Mouse (Mus musculus) 3134 (cell line): ENCODE measurements around the gene Prkaca.
"Not testable (repeated sequence)": the region's sequence is repeated elsewhere in the genome, so short reads cannot be mapped to it uniquely, and the experiment has no call there.

Experiments
- DNase-seq: peaks from one replicate; pipeline ENCODE4 v3.0.0-alpha.2; 2011; ENCODE audit warnings: low spot score; ENCODE audit not compliant: insufficient read length; ENCODE audit errors: extremely low read depth

Prkaca gene

DNA sequence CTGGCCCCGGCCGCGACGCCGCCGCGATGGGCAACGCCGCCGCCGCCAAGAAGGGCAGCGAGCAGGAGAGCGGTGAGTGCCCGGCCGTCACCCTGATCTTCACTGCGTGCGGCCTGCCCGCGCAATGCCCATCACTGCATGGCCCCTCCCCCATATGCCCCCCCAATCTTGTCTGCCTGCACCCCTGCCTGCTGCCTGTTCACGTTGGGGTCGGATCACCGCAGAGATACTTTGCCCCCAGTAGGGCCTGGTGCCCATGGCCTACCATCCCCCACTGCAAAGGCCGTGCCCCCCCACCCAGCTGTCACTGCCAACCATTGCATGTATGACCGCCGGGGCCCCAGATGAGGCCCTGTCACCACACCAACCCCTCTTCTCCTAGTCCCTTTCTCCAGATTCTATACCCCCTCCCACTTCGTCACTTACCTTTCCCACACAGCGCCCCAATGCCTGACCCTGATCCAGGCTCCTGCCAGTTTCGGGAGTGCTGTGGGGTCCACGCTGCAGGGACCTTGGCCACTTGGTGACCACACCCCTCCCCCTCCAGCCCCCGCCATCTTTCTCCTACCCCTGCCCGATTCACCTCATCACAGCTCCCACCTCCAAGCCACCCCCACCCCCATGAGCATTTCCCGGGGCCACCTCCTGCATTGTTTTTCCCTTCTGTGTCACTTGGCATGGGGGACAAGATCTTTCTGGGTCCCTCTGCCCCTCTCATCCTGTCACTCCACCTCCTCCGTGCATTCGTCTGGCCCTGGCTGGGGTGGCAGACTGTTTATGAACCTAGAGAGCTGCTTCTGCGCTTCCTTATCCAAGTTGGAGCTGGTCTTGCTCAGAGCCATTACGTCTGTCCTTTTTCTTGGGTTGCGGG is 603 bp downstream of the Prkaca start:
- peak; percentile 43 for DNase-seq

DNA sequence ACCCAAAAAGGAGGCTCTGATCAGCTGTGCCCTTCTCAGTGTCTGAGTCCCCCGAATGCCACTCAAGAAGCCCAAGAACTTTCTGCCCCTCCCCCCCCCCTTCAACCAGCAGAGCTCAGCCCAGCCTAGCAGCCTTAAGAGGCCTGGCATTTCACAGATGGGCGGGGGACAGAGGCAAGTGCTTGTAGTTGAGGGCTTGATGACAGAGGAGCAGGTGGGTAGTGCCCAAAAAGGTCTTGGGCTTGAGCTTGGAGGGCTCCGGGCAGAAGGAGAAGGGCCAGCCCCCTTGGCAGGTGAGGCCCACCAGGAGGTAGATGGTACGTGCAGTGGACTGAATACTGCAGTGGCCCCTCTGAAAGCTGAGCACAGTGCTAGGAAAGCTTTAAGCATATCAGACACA is 1.7 kb downstream of the Prkaca start:
- DNase-seq, result no peak

DNA sequence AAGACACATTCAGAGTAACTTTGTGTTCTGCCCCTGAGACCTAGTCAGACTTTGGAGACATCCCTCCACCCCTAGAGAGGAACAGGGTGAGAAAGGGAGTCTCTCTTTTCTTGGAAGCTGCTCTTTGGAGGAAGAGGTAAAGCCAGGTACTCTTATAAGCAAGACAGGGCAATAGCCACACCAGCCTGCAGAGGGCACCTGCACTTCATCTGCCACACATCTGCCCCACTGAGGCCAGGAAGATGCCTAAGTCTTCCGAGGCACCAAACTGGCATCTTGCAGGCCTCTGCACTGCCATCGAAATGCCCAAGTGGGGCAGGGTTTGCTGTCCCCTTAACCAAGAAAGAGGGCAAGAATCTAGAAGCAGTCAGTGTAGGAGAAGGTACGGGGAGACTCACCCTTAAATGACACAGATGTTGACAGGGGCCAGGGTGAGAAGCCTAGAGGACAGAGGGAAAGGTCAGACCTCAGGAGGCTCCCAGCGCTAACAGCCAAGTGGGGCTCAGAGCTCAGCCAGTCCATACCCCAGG is 3.4 kb downstream of the Prkaca start:
- no peak for DNase-seq

DNA sequence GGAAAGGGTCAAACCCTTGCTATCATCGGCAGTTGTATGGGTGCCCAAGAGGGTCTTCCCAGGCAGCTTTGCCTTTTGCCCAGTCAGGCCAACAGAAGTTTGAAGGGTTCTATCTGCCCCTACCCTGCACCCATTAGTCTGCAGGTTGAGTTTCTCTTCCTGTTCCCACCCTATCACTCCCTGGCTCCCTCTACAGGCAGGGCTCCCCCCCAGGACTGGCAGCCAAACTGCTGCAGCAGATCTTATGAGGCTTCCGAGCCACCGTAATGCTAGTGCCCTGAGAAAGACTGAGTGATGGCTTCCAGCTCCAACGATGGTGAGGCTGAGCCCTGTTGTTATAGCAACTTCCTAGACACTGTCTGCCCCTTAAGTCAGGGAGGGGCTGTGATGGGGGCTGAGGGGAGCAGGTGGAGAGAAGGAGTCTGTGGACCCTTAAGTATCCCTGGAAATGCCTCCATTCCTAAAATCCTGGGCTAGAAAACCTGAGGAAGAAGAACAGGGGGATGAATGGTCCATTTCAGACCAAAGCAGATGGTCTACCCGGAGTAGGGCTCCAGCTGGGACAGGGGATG is 4.1 kb downstream of the Prkaca start:
- no peak for DNase-seq

DNA sequence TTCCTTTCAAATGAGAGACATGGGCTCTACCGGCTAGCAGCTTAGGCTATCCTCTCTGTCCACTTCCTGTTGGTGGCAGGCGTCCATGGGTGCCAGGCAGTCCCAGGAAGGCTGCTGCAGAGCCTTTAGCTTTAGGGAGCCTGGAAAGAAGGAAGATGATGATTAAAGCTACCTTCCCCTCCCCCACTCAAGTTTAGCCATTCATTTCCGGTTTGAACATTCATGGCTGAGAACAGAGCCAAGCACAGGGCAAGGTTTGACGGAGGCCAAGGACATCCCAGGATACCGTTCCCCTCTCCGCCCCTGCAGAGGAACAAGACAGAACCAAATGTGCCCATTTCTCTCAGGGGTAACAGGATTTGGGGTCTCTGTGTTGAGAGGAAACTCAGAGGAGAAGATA is 4.9 kb downstream of the Prkaca start:
- DNase-seq, result no peak

DNA sequence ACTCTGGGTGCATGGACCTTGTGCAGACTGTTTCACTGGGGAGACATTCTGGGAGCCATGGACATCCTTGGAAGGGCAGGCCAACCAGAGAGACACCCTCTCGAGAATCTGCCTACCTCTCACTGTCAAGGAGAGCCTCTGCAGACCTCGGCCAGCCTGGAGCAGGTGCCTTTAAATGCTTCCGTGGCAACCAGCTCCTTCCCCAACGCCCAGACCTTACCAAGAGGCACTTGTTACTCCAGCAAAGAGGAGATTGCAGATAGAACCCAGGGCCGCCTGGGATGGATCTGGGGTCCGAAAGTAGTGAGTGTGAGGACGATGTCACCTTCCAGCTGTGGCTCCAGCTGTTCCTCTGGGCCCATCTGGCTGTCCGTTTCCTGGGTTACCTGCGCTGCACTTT is 5.4 kb downstream of the Prkaca start:
- no peak for DNase-seq

DNA sequence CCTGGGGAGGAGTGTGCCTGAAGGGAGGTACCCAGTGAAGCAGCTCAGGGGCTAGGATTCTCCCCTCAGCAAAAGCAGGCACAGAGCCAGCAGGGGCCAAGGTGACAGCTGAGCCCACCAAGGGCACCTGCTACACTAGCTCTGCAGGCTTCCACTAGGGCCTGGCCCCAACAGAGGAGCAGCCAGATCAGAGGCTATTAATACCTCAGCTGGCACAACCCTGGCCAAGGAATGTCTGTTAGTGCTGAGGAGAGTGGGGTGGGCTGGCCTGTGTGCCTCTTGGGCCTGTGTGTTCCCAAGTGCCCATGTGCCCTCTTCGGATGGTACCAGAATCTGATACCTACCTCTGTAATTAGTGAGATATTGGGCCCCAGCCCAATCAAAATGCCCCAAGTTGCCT is 7.5 kb downstream of the Prkaca start:
- DNase-seq, result no peak

GRCm38 (mm10) chr8:83980845-83981244 is 8.1 kb downstream of the Prkaca start:
- no peak for DNase-seq

DNA sequence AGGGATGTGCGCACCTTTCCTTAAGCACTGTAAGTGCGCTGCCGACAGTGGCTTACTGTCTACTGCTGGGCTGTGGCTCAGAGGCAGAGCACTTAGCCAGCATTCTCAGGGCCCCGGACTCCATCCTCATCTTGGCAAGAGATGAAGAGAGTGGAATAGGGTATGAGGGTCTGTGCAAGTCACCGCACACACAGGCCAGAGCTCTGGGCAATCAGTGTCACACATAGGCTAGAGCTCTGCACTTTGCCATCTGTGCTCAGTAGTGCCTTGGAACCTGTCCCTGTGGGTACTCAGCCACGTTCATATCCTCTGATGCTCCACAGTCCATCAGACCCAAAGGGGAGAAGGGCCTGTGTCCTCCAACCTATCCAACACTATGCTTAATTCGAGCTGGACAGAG is 8.7 kb downstream of the Prkaca start:
- DNase-seq, result no peak

GRCm38 (mm10) chr8:83982449-83982848 is 9.7 kb downstream of the Prkaca start:
- DNase-seq, result no peak

DNA sequence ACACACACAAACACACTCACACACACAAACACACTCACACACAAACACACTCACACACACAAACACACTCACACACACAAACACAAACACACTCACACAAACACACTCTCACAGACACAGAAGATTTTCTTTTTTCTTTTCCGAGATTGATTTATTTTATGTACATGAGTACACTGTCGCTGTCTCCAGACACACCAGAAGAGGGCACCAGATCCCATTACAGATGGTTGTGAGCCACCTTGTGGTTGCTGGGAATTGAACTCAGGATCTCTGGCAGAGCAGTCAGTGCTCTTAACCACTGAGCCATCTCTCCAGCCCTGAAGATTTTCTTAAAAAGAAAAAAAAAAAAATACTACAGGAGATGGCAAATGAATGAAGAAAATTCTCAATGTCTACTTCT is 10.4 kb downstream of the Prkaca start:
- not testable (repeated sequence) for DNase-seq

GRCm38 (mm10) chr8:83989243-83989642 is 16.4 kb downstream of the Prkaca start:
- DNase-seq, result no peak

GRCm38 (mm10) chr8:83990170-83990569 is 17.4 kb downstream of the Prkaca start:
- no peak for DNase-seq

GRCm38 (mm10) chr8:83992488-83992887 is 19.7 kb downstream of the Prkaca start:
- DNase-seq, result no peak

DNA sequence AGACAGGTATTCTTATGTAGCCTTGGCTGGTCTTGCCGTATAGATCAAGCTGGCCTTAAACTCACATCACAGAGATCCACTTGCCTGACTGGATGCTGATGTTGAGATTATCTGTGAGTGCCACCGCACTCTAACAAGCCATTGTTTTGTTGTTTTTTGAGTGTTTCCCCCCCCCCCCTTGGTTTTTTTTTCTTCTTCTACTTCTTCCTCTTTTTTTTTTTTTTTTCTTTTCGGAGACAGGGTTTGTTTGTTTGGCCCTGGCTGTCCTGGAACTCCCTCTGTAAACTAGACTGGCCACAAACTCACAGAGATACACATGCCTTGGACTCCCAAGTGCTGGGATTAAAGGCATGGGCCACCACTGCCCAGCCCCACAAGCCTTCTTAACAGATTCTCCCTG is 21.2 kb downstream of the Prkaca start:
- DNase-seq, result no peak

- DNase-seq, result no peak
Observed at GRCm38 (mm10) chr8:83995973-83996372, 23.2 kb downstream of the Prkaca start.

DNA sequence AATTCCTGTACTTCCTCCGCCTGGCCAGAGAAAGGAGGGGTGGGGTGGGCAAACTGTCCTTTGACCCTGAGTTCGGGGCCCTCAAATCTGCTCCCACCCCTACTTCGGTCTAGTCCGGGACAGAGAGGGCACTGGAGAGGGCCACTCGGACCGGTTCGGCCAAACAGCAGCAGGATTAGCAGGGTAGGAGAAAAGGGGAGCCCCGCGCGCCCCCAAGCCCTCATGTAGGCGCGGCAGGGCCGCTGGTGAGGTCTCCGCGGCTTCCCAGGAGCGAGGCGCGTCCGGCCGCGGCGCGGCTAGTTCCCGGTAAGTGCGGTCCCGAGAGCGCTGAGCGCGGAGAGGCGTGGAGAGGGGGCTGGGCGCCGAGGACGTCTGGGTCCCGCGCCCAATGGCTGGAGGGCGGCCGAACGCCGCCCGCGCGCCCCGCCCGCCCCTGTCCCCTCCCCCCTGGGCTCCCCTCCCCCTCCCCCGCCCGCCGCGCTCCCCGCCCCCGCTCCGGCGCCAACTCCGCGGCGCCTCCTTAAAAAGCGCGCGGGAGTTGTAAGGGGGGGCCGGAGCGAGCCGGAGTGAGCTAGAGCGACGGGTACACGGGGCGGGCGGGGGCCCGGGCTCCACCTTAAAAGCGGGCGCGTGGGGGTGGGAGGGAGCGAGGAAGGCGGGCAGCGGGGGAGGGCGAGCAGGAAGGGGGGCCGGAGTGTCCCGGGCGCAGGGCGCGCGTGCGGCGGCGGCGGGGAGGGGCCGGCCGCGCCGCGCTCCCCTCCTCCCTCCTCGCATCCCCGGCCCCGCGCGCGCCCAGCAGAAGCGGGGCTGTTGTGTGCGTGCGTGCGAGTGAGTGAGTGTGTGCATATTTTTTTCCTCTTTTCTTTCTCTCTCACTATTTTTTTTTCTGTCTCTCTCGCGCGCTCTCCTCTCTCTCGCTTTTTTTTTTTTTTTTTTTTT is 24.0 kb downstream of the Prkaca start:
- peak; percentile 84 for DNase-seq

DNA sequence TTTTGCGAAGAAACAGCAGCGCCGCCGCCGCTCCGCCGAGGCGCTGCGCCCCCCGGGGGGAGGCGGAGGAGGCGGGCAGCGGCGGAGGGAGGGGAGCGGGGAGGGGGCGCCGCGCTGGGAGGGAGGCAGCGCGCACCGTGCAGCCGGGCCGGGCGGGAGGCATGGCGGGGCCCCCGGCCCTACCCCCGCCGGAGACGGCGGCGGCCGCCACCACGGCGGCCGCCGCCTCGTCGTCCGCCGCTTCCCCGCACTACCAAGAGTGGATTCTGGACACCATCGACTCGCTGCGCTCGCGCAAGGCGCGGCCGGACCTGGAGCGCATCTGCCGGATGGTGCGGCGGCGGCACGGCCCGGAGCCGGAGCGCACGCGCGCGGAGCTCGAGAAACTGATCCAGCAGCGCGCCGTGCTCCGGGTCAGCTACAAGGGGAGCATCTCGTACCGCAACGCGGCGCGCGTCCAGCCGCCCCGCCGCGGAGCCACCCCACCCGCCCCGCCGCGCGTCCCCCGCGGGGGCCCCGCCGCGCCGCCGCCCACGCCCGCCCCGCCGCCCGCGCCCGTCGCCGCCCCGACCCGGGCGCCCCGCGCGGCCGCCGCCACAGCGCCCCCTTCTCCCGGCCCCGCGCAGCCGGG is 24.8 kb downstream of the Prkaca start, which contains the start of gene Samd1:
TSS of gene Samd1 (plus strand) at position 162 of the 631 bp plus-strand sequence.
- DNase-seq, result peak; percentile 60

DNA sequence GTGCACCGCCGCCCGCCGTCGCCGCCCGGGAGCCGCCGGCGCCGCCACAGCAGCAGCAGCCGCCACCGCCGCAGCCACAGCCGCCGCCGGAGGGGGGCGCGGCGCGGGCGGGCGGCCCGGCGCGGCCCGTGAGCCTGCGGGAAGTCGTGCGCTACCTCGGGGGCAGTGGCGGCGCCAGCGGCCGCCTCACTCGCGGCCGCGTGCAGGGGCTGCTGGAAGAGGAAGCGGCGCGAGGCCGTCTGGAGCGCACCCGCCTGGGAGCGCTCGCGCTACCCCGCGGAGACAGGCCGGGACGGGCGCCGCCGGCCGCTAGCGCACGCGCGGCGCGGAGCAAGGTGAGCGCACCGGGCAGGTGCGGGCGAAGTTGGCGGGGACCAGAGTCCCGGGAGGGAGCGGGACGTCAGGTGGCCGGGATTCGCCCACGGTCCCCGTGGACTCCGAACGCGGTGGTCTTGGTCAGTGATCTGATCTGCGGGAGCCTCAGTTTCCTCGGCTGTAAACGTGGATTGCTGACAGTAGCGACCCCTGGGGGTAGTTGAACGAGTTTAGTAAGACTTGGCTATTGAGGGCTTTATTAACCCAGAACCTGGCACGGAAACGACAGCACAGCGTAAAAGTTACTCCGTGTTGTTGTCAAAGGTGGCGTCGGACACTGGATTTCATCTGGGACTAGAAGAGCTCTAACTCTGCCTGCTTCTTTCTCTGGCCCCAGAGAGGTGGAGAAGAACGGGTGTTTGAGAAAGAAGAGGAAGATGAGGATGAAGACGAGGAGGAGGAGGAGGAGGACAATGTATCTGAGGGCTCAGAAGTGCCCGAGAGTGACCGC is 25.7 kb downstream of the Prkaca start:
- DNase-seq, result peak; percentile 81
